In genomic region chr5:76905405-76906154, GRCm38 (mm10) we compare ENCODE assay signal across 8 mouse cellular contexts. TPM values are rescaled to one million over a fixed set of nuclear protein-coding genes. Genes with fewer than 3 reads are reported as not detected.
A peak's percentile ranks its signal among the peaks of the same experiment; 100 is the strongest.
DNase-seq lines count a peak whose midpoint lies in the region; ATAC-seq and TF ChIP-seq lines count a peak whose summit lies in the region.

TSS of gene Aasdh (minus strand) at chr5:76905514.

- peak; percentile 98 for ATAC-seq in heart, embryonic 11.5 days (replicated peaks; ENCODE audit: insufficient number of reproducible peaks, low FRiP score, low TSS enrichment)
- peak; percentile 98 for ATAC-seq in kidney, embryonic 16.5 days (ENCODE audit: low FRiP score, low TSS enrichment)

- peak within 1 kb of the TSS; percentile 94 for H3K9ac ChIP-seq in heart, embryonic 11.5 days (ENCODE audit: low read depth, low read length)
- H3K9ac ChIP-seq in kidney, embryonic 16.5 days (replicated peaks; ENCODE audit: low read length): peak within 1 kb of the TSS; percentile 85
- H3K9ac ChIP-seq in liver, adult 2 months (ENCODE audit: low read depth, low read length): peak within 1 kb of the TSS; percentile 87

- H3K4me3 ChIP-seq in C2C12 (ENCODE audit: insufficient read depth, poor library complexity, severe bottlenecking) (peak within 1 kb of the TSS; percentile 53), myocyte (peak within 1 kb of the TSS; percentile 93)
- H3K4me3 ChIP-seq in erythroblast, embryonic 14.5 days (replicated peaks): peak within 1 kb of the TSS; percentile 78
- peak within 1 kb of the TSS; percentile 82 for H3K4me3 ChIP-seq in heart, embryonic 11.5 days (ENCODE audit: low read depth, low read length)
- peak within 1 kb of the TSS; percentile 77 for H3K4me3 ChIP-seq in kidney, embryonic 16.5 days (ENCODE audit: low read length)
- H3K4me3 ChIP-seq in liver, adult 2 months (ENCODE audit: insufficient read depth, low read depth, low read length): peak within 1 kb of the TSS; percentile 74

- peak within 1 kb of the TSS; percentile 96 for H3K27ac ChIP-seq in heart, embryonic 11.5 days (ENCODE audit: low read depth, low read length)
- H3K27ac ChIP-seq in kidney, embryonic 16.5 days (ENCODE audit: low read length): peak within 1 kb of the TSS; percentile 87
- peak within 1 kb of the TSS; percentile 81 for H3K27ac ChIP-seq in liver, adult 2 months (replicated peaks; ENCODE audit: insufficient read depth, low read depth, low read length)

- TF ChIP-seq CTCF in C2C12 (IDR thresholded peaks at IDR 0.05; ENCODE audit: control insufficient read depth, insufficient read depth, insufficient read length): no peak
- peak; percentile 13; the same call in 1 of the 2 replicates for TF ChIP-seq CTCF in brain, embryonic 14.5 days (IDR thresholded peaks at IDR 0.05; ENCODE audit: borderline replicate concordance, extremely low read depth, insufficient read depth, insufficient read length)
- peak; percentile 26; the same call in 1 of the 2 replicates for TF ChIP-seq CTCF in liver, adult 2 months (IDR thresholded peaks at IDR 0.05; ENCODE audit: low read depth, low read length)

- TF ChIP-seq POLR2A in brain, embryonic 14.5 days (IDR thresholded peaks at IDR 0.05; ENCODE audit: borderline replicate concordance, extremely low read depth, insufficient read depth, insufficient read length, poor library complexity, severe bottlenecking): peak; percentile 84
- peak; percentile 92 for TF ChIP-seq POLR2A in liver, adult 2 months (IDR thresholded peaks at IDR 0.05; ENCODE audit: extremely low read depth, insufficient read depth, low read length)
- peak; percentile 98 for TF ChIP-seq POLR2A in myocyte (IDR thresholded peaks at IDR 0.05; ENCODE audit: insufficient read length, low read depth)

- H3K4me1 ChIP-seq in erythroblast, embryonic 14.5 days (ENCODE audit: control insufficient read depth): peaks cover 24% of the 10 kb centered on the region
- peaks cover 7% of the 10 kb centered on the region; the same call in 1 of the 2 replicates for H3K4me1 ChIP-seq in heart, embryonic 11.5 days (ENCODE audit: control insufficient read depth, insufficient read depth, low read length)
- peaks cover 3% of the 10 kb centered on the region; the same call in 1 of the 2 replicates for H3K4me1 ChIP-seq in kidney, embryonic 16.5 days (ENCODE audit: insufficient read depth, low read length)
- H3K4me1 ChIP-seq in liver, adult 2 months (ENCODE audit: control insufficient read depth, insufficient read depth, low read length): peaks cover 8% of the 10 kb centered on the region; the same call in 1 of the 2 replicates

- H3ac ChIP-seq in C2C12 (ENCODE audit: control insufficient read depth, insufficient read length, low read depth) (peak within 1 kb of the TSS; percentile 70), myocyte (ENCODE audit: control insufficient read depth, insufficient read length) (peak within 1 kb of the TSS; percentile 31)

- peaks cover 5% of the 10 kb centered on the region for H3K79me2 ChIP-seq in C2C12 (ENCODE audit: control insufficient read depth, insufficient read depth)
- no peaks in the 10 kb centered on the region for H3K79me2 ChIP-seq in liver, adult 2 months (ENCODE audit: control insufficient read depth, insufficient read depth, low read length)
- no peaks in the 10 kb centered on the region for H3K79me2 ChIP-seq in myocyte (ENCODE audit: control insufficient read depth, insufficient read depth)

- H3K27me3 ChIP-seq in C2C12 (ENCODE audit: control insufficient read depth, insufficient read depth, insufficient read length): no peaks in the 10 kb centered on the region
- H3K27me3 ChIP-seq in erythroblast, embryonic 14.5 days (ENCODE audit: control insufficient read depth): no peaks in the 10 kb centered on the region
- H3K27me3 ChIP-seq in heart, embryonic 11.5 days (ENCODE audit: control insufficient read depth, insufficient read depth, low read length): no peaks in the 10 kb centered on the region
- H3K27me3 ChIP-seq in kidney, embryonic 16.5 days (ENCODE audit: insufficient read depth, low read length): no peaks in the 10 kb centered on the region
- no peaks in the 10 kb centered on the region for H3K27me3 ChIP-seq in liver, adult 2 months (ENCODE audit: control insufficient read depth, insufficient read depth, low read length)
- no peaks in the 10 kb centered on the region for H3K27me3 ChIP-seq in myocyte (ENCODE audit: control insufficient read depth, insufficient read depth, insufficient read length)
- H3K27me3 ChIP-seq in splenic B cell, adult 2 months (ENCODE audit: control insufficient read depth, insufficient read depth, low read length, poor library complexity, severe bottlenecking): no peaks in the 10 kb centered on the region

- no peaks in the 10 kb centered on the region for H3K9me3 ChIP-seq in erythroblast, embryonic 14.5 days (ENCODE audit: control insufficient read depth, low read length)
- H3K9me3 ChIP-seq in heart, embryonic 11.5 days (replicated peaks; ENCODE audit: control insufficient read depth, low read length): no peaks in the 10 kb centered on the region
- no peaks in the 10 kb centered on the region for H3K9me3 ChIP-seq in kidney, embryonic 16.5 days (ENCODE audit: low read length)

- H3K79me3 ChIP-seq in C2C12 (ENCODE audit: low read depth): no peaks in the 10 kb centered on the region

- H3K36me3 ChIP-seq in C2C12 (ENCODE audit: control insufficient read depth, insufficient read depth): no peaks in the 10 kb centered on the region
- H3K36me3 ChIP-seq in erythroblast, embryonic 14.5 days (ENCODE audit: control insufficient read depth): peaks cover 17% of the 10 kb centered on the region
- no peaks in the 10 kb centered on the region for H3K36me3 ChIP-seq in heart, embryonic 11.5 days (ENCODE audit: control insufficient read depth, insufficient read depth, low read length)
- H3K36me3 ChIP-seq in kidney, embryonic 16.5 days (ENCODE audit: insufficient read depth, low read length): peaks cover 4% of the 10 kb centered on the region
- peaks cover 7% of the 10 kb centered on the region for H3K36me3 ChIP-seq in liver, adult 2 months (ENCODE audit: control insufficient read depth, insufficient read depth, low read length)
- H3K36me3 ChIP-seq in myocyte (ENCODE audit: control insufficient read depth, insufficient read depth): no peaks in the 10 kb centered on the region
- H3K36me3 ChIP-seq in splenic B cell, adult 2 months (ENCODE audit: control insufficient read depth, insufficient read depth, low read length, poor library complexity, severe bottlenecking): 0 out of 2 replicates have a peak, but pooled peaks cover 1% of the 10 kb centered on the region

- under 1% methylated on average over 47 of the region's 47 CpGs for WGBS in heart, embryonic 11.5 days (ENCODE audit: insufficient replicate concordance)
- WGBS in kidney, embryonic 16.5 days: under 1% methylated on average over 47 of the region's 47 CpGs
- under 1% methylated on average over 47 of the region's 47 CpGs for WGBS in liver, adult 2 months

- peak; percentile 98 for DNase-seq in brain, embryonic 14.5 days (ENCODE audit: low read depth)
- peak; percentile 79 for DNase-seq in liver, adult 2 months (ENCODE audit: extremely low read depth, low read depth, low spot score)
- peak; percentile 98 for DNase-seq in splenic B cell, adult 2 months (ENCODE audit: low read depth, low spot score)

- peak within 1 kb of the TSS; percentile 82 for H3K4me2 ChIP-seq in heart, embryonic 11.5 days
- H3K4me2 ChIP-seq in kidney, embryonic 16.5 days (replicated peaks; ENCODE audit: low read depth, low read length): peak within 1 kb of the TSS; percentile 70
- H3K4me2 ChIP-seq in myocyte (ENCODE audit: low read depth): peak within 1 kb of the TSS; percentile 95

TF ChIP-seq in C2C12, 6 proteins besides CTCF, POLR2A, EP300 and RAD21:
- no peak for TF ChIP-seq MYOD1 (IDR thresholded peaks at IDR 0.05; ENCODE audit: control insufficient read depth, insufficient read length, low read depth)
- peak; percentile 70 for TF ChIP-seq MAX (IDR thresholded peaks at IDR 0.05)

TF ChIP-seq in myocyte, 11 proteins besides CTCF, POLR2A, EP300 and RAD21:
- TF ChIP-seq MAX (IDR thresholded peaks at IDR 0.05; ENCODE audit: low read depth) (no peak), REST (IDR thresholded peaks at IDR 0.05; ENCODE audit: insufficient read depth, insufficient read length) (no peak), USF1 (IDR thresholded peaks at IDR 0.05; ENCODE audit: low read depth) (no peak), TCF12 (IDR thresholded peaks at IDR 0.05; ENCODE audit: insufficient read depth, poor library complexity, severe bottlenecking) (no peak), MYOD1 (IDR thresholded peaks at IDR 0.05; ENCODE audit: control insufficient read depth in 1 of 3, insufficient read length in 2 of 3, low read depth in 2 of 3) (peak in 1 of 3 experiments; percentile 41), SRF (IDR thresholded peaks at IDR 0.05; ENCODE audit: control insufficient read depth, insufficient read length, low read depth) (peak; percentile 88), POLR2AphosphoS2 (IDR thresholded peaks at IDR 0.05; ENCODE audit: insufficient read length, low read depth) (peak; percentile 99), E2F4 (IDR thresholded peaks at IDR 0.05; ENCODE audit: insufficient read depth) (no peak), MYOG (IDR thresholded peaks at IDR 0.05; ENCODE audit: control insufficient read depth in 1 of 3, insufficient read depth in 1 of 3, insufficient read length in 2 of 3, low read depth in 2 of 3) (peak in 1 of 3 experiments; percentile 58)
TF ChIP-seq in myocyte: peak in this region for 4.

RNA-seq across cellular contexts. Expression of gene Aasdh, which starts in this region (rescaled TPM):
- polyA plus RNA-seq in C2C12 (2012; fragmentation: generic; extraction: Trizol): 3.5 TPM
- polyA plus RNA-seq in brain, embryonic 14.5 days (2012; rRNA removed): 27.9 and 29.5 TPM in 2 replicates
- 0.01 and 0.08 TPM in 2 replicates for polyA plus RNA-seq in erythroblast, embryonic 14.5 days (2012)
- 17.9 and 20.1 TPM in 2 replicates for polyA plus RNA-seq in heart, embryonic 11.5 days (2014; fragmentation: Nextera tagmentation; extraction: Ambion mirVana)
- 18.2 and 22.4 TPM in 2 replicates for polyA plus RNA-seq in kidney, embryonic 16.5 days (2015; fragmentation: Nextera tagmentation; extraction: Ambion mirVana)
- total RNA-seq in liver, adult 2 months (2014; rRNA removed): 9.3 and 14.3 TPM in 2 replicates
- 7.8 and 9.7 TPM in 2 replicates for polyA plus RNA-seq in liver, adult 2 months (2012; rRNA removed)
- polyA plus RNA-seq in myocyte (2012; fragmentation: generic; extraction: Trizol): 6.1 TPM

Comparison
In these comparisons a context has a peak if more than half of its experiments do, and no peak if none do; other contexts are left out.
1. Peak in every context shown above with its lines: DNase-seq, ATAC-seq, H3K4me3 ChIP-seq and H3K27ac ChIP-seq.